15 mouse cellular contexts compared by ENCODE assay signal in the genomic region with DNA sequence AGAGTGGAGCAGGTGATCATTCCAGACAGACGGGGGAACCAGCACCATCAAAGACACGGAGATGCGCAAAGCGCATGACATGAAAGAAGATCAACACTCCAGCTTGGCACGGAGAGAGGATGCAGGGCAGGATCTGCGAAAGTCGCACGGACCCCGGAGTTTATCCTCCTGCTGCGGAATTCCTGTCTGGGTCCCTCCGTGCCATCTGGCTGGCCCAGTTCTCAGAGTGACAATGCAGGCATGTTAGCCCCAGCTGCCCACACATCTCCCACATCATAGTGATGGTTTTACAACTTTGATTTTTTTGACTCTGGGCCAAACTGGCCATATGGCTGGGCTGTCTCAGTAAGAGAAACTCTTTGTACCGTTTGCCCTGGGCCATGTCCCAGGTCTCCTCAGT.
DNase-seq lines count a peak whose midpoint lies in the region; ATAC-seq and TF ChIP-seq lines count a peak whose summit lies in the region.
"Had no signal": no experiment of that assay in that cellular context is flagged by ENCODE, and none has a peak within 500 bp of the region (broad histone marks: within the 10 kb centered on the region; RNA-seq: fewer than 3 reads in every experiment).

No protein-coding gene starts in this region.

- no peaks in the 10 kb centered on the region for H3K27me3 ChIP-seq in kidney, postnatal 0 days (ENCODE audit: insufficient read depth, low read length)
- H3K27me3 ChIP-seq: liver, embryonic 12.5 days had no signal

- DNase-seq in cerebellum, adult 9-10 months: peak; percentile 4
- no peak for DNase-seq in cerebellum, adult 8-10 months
- DNase-seq in kidney, postnatal 0 days (ENCODE audit: low spot score): peak; percentile 11
- no peak for DNase-seq in kidney, adult 18-20 months
- peak; percentile 63 for DNase-seq in left cerebral cortex, postnatal 4 days
- DNase-seq in gastrocnemius, adult 8-10 months (ENCODE audit: low spot score in 2 of 2): no peak
- DNase-seq in adrenal gland, adult 2 months: no peak
- DNase-seq: gastrocnemius, postnatal 36 days; lung, postnatal 14 days; thymus, adult 2 months had no signal

- no peaks in the 10 kb centered on the region for H3K9me3 ChIP-seq in kidney, postnatal 0 days (replicated peaks; ENCODE audit: low read length)
- H3K9me3 ChIP-seq: forebrain, embryonic 10.5 days; liver, embryonic 12.5 days had no signal

- H3K4me1 ChIP-seq in kidney, postnatal 0 days (replicated peaks; ENCODE audit: insufficient read depth, low read length): no peaks in the 10 kb centered on the region
- H3K4me1 ChIP-seq: forebrain, embryonic 10.5 days; liver, embryonic 12.5 days had no signal

- no peak overlapping the region for H3K4me2 ChIP-seq in kidney, postnatal 0 days (ENCODE audit: low read length)
- H3K4me2 ChIP-seq: liver, embryonic 12.5 days had no signal

- intact Hi-C loops in left cerebral cortex, postnatal 4 days (cut with DNase I): no loop called here

- no peak for ATAC-seq in kidney, postnatal 0 days (replicated peaks; ENCODE audit: low FRiP score, low read depth)
- peak; percentile 89 for ATAC-seq in frontal cortex, adult (ENCODE audit: low TSS enrichment)
- ATAC-seq: intestine, embryonic 16.5 days; liver, embryonic 12.5 days; midbrain, embryonic 16.5 days had no signal

- H3K36me3 ChIP-seq in kidney, postnatal 0 days (ENCODE audit: insufficient read depth, low read length): no peaks in the 10 kb centered on the region
- H3K36me3 ChIP-seq: forebrain, embryonic 10.5 days; liver, embryonic 12.5 days had no signal

- 45% methylated on average over 12 of the region's 12 CpGs for WGBS in kidney, postnatal 0 days

- no peak overlapping the region for H3K27ac ChIP-seq in kidney, postnatal 0 days
- H3K27ac ChIP-seq: forebrain, embryonic 10.5 days; liver, embryonic 12.5 days had no signal

- H3K9ac ChIP-seq in kidney, postnatal 0 days (ENCODE audit: low read depth, low read length): no peak overlapping the region
- H3K9ac ChIP-seq: liver, embryonic 12.5 days had no signal

- no peak overlapping the region for H3K4me3 ChIP-seq in kidney, postnatal 0 days (replicated peaks; ENCODE audit: low read depth, low read length)
- H3K4me3 ChIP-seq: forebrain, embryonic 10.5 days; liver, embryonic 12.5 days had no signal

- no peak for TF ChIP-seq CTCF in kidney, postnatal 0 days (IDR thresholded peaks at IDR 0.05; ENCODE audit: low read depth)

Comparison
In these comparisons a context has a peak if more than half of its experiments do, and no peak if none do; other contexts are left out.
1. DNase-seq: peak in cerebellum, adult 9-10 months (single experiment), kidney, postnatal 0 days (single experiment) and left cerebral cortex, postnatal 4 days (single experiment); none in cerebellum, adult 8-10 months (single experiment), kidney, adult 18-20 months (single experiment), gastrocnemius, adult 8-10 months (0 of 2) and adrenal gland, adult 2 months (single experiment).